Mouse (Mus musculus) NIH3T3 (cell line): Measurements from ENCODE around the gene Nid2.

Experiments
- DNase-seq: peaks from one replicate; pipeline ENCODE4 v3.0.0-alpha.2; 2012; ENCODE audit warnings: low read depth

Gene Nid2

DNA sequence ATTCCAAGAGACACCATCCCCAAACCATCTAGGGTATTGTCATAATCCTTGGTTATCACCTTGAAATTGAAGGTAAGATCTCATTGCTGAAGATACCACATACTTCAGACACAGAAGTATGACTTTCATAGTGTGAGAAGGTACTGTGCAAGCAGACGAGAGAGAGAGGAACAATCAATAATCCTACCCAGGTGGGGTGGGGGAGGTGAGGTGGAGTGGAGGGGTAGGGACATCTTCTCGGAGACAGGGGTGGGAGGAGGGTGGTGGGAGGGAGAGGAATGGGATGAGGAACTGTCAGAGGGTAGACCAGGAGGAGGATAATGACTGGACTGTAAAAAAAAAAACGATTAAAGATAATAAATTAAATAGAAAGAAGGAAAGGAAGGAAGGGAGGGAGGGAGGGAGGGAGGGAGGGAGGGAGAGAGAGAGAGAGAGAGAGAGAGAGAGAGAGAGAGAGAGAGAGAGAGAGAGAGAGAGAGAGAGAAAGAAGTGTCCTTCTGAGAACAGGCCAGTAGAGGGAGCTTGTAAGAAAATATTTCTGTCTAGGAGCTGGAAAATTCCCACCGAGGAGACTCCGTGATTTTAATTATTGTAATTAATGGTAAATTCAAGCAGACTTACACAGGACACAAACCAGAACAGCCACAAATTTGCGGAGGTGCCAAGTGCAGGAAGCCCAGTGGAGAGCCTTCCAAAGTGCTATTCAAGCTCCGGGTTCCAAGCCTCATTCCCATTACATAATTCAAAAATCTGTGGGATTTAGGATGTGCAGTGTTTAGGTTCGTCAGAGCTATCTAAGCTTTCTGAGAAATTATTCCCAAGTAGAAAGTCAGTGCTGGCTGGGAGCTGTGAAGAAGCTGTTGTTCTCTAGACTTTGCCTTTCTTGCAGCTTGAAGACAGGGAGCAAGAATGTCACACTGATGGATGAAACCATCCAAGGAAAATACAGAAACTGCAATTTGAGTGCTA lies 108.0 kb downstream of the Nid2 start:
- DNase-seq, result peak; percentile 18

DNA sequence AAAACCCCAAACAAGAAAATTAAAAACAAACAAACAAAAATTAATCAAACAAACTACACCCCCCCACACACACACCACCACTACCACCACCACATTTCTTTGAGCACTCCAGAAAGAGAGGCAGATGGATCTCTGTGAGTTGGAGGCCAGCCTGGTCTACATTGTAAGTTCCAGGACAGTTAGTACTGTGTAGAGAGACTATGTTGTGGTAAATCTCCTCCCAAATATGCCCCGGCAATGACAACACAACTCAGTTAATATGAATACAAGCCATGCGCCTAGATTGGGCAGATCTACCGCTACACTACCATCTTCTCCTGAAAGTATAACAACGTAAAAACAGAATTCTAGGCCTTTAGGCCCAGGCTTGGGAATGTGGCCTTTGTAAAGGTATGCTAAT lies 109.2 kb downstream of the Nid2 start:
- DNase-seq, result no peak
